Mouse (Mus musculus): ENCODE results near the gene Fbxl4. TPM values are rescaled to one million over a fixed set of nuclear protein-coding genes. Genes with fewer than 3 reads are reported as not detected.

Gene Fbxl4
- polyA plus RNA-seq, 1 experiment, result 0.63 TPM

- Histone ChIP-seq H3K9me3 (no peaks in the 10 kb centered on the region; the same call in 1 of the 2 replicates), H3K4me1 (peaks cover 22% of the 10 kb centered on the region), H3K36me3 (replicated peaks; ENCODE audit: low read length) (no peaks in the 10 kb centered on the region), H3K4me3 (replicated peaks) (no peak overlapping the region), H3K27me3 (replicated peaks) (peaks cover 80% of the 10 kb centered on the region)
- TF ChIP-seq FLI1 (IDR thresholded peaks at IDR 0.05; ENCODE audit: low read length), result no peak
- no peak for TF ChIP-seq GATA1 (IDR thresholded peaks at IDR 0.05; ENCODE audit: borderline replicate concordance, low read length)
Observed at GRCm38 (mm10) chr4:22482756-22483280, 125.5 kb downstream of the Fbxl4 start.

DNA sequence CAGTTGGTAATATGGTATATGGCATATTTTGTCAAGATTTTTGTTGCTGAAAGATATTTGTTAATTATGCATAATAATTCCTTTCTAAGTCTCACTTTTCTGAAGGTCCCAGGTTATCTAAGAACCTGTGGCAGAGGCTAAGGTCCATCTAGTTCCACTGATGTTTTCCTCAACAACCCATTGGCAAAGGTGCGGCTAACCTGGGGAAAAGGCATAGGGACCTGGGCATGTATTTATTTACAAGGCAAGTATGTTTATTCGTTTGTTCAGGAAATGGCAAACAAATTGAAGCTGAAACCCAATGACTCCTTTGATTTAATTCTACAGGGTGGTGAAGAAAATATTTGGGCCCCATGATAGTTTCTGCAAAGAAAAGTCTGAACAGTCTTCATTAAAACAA, 126.2 kb downstream of the Fbxl4 start:
- Histone ChIP-seq H3K4me3 (replicated peaks) (no peak overlapping the region), H3K9me3 (no peaks in the 10 kb centered on the region; the same call in 1 of the 2 replicates), H3K27me3 (replicated peaks) (peaks cover 80% of the 10 kb centered on the region), H3K36me3 (replicated peaks; ENCODE audit: low read length) (no peaks in the 10 kb centered on the region), H3K4me1 (peaks cover 27% of the 10 kb centered on the region)
- TF ChIP-seq GATA1 (IDR thresholded peaks at IDR 0.05; ENCODE audit: borderline replicate concordance, low read length) (no peak), FLI1 (IDR thresholded peaks at IDR 0.05; ENCODE audit: low read length) (no peak)

Other genes starting within 250 kb of the Fbxl4 start
- not detected in 2 replicates for gene Pou3f2, start 130.8 kb downstream of the Fbxl4 start, polyA plus RNA-seq (2012; ENCODE audit: insufficient read depth, low replicate concordance)